In the genomic region with DNA sequence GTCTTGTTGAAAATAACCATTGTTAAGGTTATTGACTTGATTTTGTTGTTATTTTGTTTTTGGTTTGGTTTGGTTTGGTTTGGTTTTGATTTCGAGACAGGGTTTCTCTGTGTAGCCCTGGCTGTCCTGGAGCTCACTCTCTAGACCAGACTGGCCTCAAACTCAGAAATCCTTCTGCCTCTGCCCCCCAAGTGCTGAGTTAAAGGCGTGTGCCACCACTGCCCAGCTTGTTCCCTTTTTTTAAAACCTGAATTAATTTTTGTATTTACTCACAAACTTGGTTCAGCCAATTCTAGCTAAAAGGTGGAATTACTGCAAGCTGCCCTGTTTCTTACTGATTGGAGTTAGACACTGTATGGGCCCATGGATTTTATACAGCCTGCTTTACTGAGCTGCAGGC, we compare ENCODE assay signal across 9 mouse cellular contexts. TPM values are rescaled to one million over a fixed set of nuclear protein-coding genes. Genes with fewer than 3 reads are reported as not detected.
DNase-seq lines count a peak whose midpoint lies in the region; ATAC-seq lines count a peak whose summit lies in the region.
"Had no signal": no experiment of that assay in that cellular context is flagged by ENCODE, and none has a peak within 500 bp of the region (broad histone marks: within the 10 kb centered on the region; RNA-seq: fewer than 3 reads in every experiment).

No protein-coding gene starts in this region.

- H3K4me3 ChIP-seq in lung, embryonic 16.5 days (ENCODE audit: low read length): peak overlapping the region; percentile 95; the same call in 1 of the 2 replicates
- peak overlapping the region; percentile 97 for H3K4me3 ChIP-seq in embryonic facial prominence, embryonic 14.5 days (ENCODE audit: low read depth, low read length)
- peak overlapping the region; percentile 92 for H3K4me3 ChIP-seq in limb, embryonic 12.5 days (replicated peaks)
- H3K4me3 ChIP-seq in stomach, embryonic 14.5 days (ENCODE audit: low read depth, low read length): peak overlapping the region; percentile 97

- WGBS in lung, embryonic 16.5 days: 47% methylated on average over 2 of the region's 2 CpGs
- WGBS in embryonic facial prominence, embryonic 14.5 days: 35% methylated on average over 2 of the region's 2 CpGs
- WGBS in limb, embryonic 12.5 days: 51% methylated on average over 2 of the region's 2 CpGs
- WGBS in stomach, embryonic 14.5 days: 53% methylated on average over 2 of the region's 2 CpGs

- peaks cover 6% of the 10 kb centered on the region; the same call in 1 of the 2 replicates for H3K4me1 ChIP-seq in lung, embryonic 16.5 days (replicated peaks; ENCODE audit: control insufficient read depth, insufficient read depth, low read length)
- H3K4me1 ChIP-seq in embryonic facial prominence, embryonic 14.5 days (ENCODE audit: control insufficient read depth, insufficient read depth, low read length): no peaks in the 10 kb centered on the region; the same call in 1 of the 2 replicates
- H3K4me1 ChIP-seq in limb, embryonic 12.5 days (replicated peaks): peaks cover 12% of the 10 kb centered on the region
- H3K4me1 ChIP-seq in stomach, embryonic 14.5 days (ENCODE audit: control insufficient read depth, insufficient read depth, low read length): 0 out of 2 replicates have a peak, but pooled peaks cover 8% of the 10 kb centered on the region

- no peak overlapping the region for H3K9ac ChIP-seq in lung, embryonic 16.5 days (ENCODE audit: low read length)
- no peak overlapping the region for H3K9ac ChIP-seq in embryonic facial prominence, embryonic 14.5 days (ENCODE audit: low read depth, low read length)
- H3K9ac ChIP-seq in limb, embryonic 12.5 days (replicated peaks): no peak overlapping the region
- no peak overlapping the region for H3K9ac ChIP-seq in stomach, embryonic 14.5 days (replicated peaks; ENCODE audit: low read depth, low read length)

- no peaks in the 10 kb centered on the region for H3K27me3 ChIP-seq in lung, embryonic 16.5 days (ENCODE audit: control insufficient read depth, insufficient read depth, low read depth, low read length)
- no peaks in the 10 kb centered on the region for H3K27me3 ChIP-seq in embryonic facial prominence, embryonic 14.5 days (replicated peaks; ENCODE audit: control insufficient read depth, insufficient read depth, low read length)
- H3K27me3 ChIP-seq in limb, embryonic 12.5 days: no peaks in the 10 kb centered on the region
- no peaks in the 10 kb centered on the region for H3K27me3 ChIP-seq in stomach, embryonic 14.5 days (ENCODE audit: control insufficient read depth, insufficient read depth, low read length)

- H3K27ac ChIP-seq in lung, embryonic 16.5 days (ENCODE audit: low read length): no peak overlapping the region
- H3K27ac ChIP-seq in embryonic facial prominence, embryonic 14.5 days (replicated peaks; ENCODE audit: low read depth, low read length): no peak overlapping the region
- no peak overlapping the region for H3K27ac ChIP-seq in limb, embryonic 12.5 days
- no peak overlapping the region for H3K27ac ChIP-seq in stomach, embryonic 14.5 days (ENCODE audit: low read length)

- H3K36me3 ChIP-seq in lung, embryonic 16.5 days (ENCODE audit: control insufficient read depth, insufficient read depth, low read length): 0 out of 2 replicates have a peak, but pooled peaks cover 2% of the 10 kb centered on the region
- no peaks in the 10 kb centered on the region for H3K36me3 ChIP-seq in embryonic facial prominence, embryonic 14.5 days (ENCODE audit: control insufficient read depth, insufficient read depth, low read length)
- H3K36me3 ChIP-seq in limb, embryonic 12.5 days: no peaks in the 10 kb centered on the region
- H3K36me3 ChIP-seq in stomach, embryonic 14.5 days (ENCODE audit: control insufficient read depth, insufficient read depth, low read length): no peaks in the 10 kb centered on the region

- H3K9me3 ChIP-seq in lung, embryonic 16.5 days (ENCODE audit: control insufficient read depth, low read length): no peaks in the 10 kb centered on the region
- H3K9me3 ChIP-seq in embryonic facial prominence, embryonic 14.5 days (ENCODE audit: control insufficient read depth, low read length): no peaks in the 10 kb centered on the region
- no peaks in the 10 kb centered on the region; the same call in 1 of the 2 replicates for H3K9me3 ChIP-seq in limb, embryonic 12.5 days
- H3K9me3 ChIP-seq in stomach, embryonic 14.5 days (ENCODE audit: control insufficient read depth, low read depth, low read length): no peaks in the 10 kb centered on the region

- no peak for ATAC-seq in lung, embryonic 16.5 days (ENCODE audit: low read depth)
- no peak for ATAC-seq in embryonic facial prominence, embryonic 14.5 days (ENCODE audit: low read depth)
- ATAC-seq in limb, embryonic 12.5 days (ENCODE audit: insufficient number of reproducible peaks, insufficient read depth, low FRiP score, low TSS enrichment, low read depth): no peak
- no peak for ATAC-seq in stomach, embryonic 14.5 days (ENCODE audit: insufficient number of reproducible peaks, insufficient read depth, low FRiP score, low read depth)

- peak overlapping the region; percentile 66 for H3K4me2 ChIP-seq in lung, embryonic 16.5 days (ENCODE audit: low read depth, low read length)
- peak overlapping the region; percentile 66 for H3K4me2 ChIP-seq in embryonic facial prominence, embryonic 14.5 days (ENCODE audit: low read depth, low read length)
- H3K4me2 ChIP-seq in limb, embryonic 12.5 days: peak overlapping the region; percentile 75
- H3K4me2 ChIP-seq in stomach, embryonic 14.5 days (replicated peaks; ENCODE audit: low read depth, low read length): peak overlapping the region; percentile 71

- no peak for DNase-seq in lung, postnatal 25 days (ENCODE audit: low spot score)
- DNase-seq in embryonic facial prominence, embryonic 14.5 days (ENCODE audit: low spot score): no peak
- DNase-seq in ovary, postnatal 36 days (ENCODE audit: low spot score): no peak
- DNase-seq in lung, postnatal 10 days: no peak
- DNase-seq in layer of hippocampus, adult 9-11 months: no peak
- DNase-seq: kidney, adult 9 months had no signal

RNA-seq across cellular contexts. Expression of gene Ing2, which starts 1.3 kb away (rescaled TPM):
- 10.9 and 11.8 TPM in 2 replicates for polyA plus RNA-seq in lung, embryonic 16.5 days (2015; fragmentation: Nextera tagmentation; extraction: Ambion mirVana)
- 11.3 and 12.6 TPM in 2 replicates for polyA plus RNA-seq in embryonic facial prominence, embryonic 14.5 days (2014; fragmentation: Nextera tagmentation; extraction: Ambion mirVana)
- polyA plus RNA-seq in limb, embryonic 12.5 days (2016; fragmentation: Nextera tagmentation; extraction: Ambion mirVana): 15.7 and 17.8 TPM in 2 replicates
- 14.7 and 17.2 TPM in 2 replicates for polyA plus RNA-seq in stomach, embryonic 14.5 days (2014; fragmentation: Nextera tagmentation; extraction: Ambion mirVana)

RNA-seq across cellular contexts. Expression of gene Cdkn2aip, which starts 37.1 kb away (rescaled TPM):
- polyA plus RNA-seq in lung, embryonic 16.5 days (2015; fragmentation: Nextera tagmentation; extraction: Ambion mirVana): 23.4 and 26.1 TPM in 2 replicates
- polyA plus RNA-seq in embryonic facial prominence, embryonic 14.5 days (2014; fragmentation: Nextera tagmentation; extraction: Ambion mirVana): 16.5 and 21.0 TPM in 2 replicates
- polyA plus RNA-seq in limb, embryonic 12.5 days (2016; fragmentation: Nextera tagmentation; extraction: Ambion mirVana): 32.4 and 34.6 TPM in 2 replicates
- polyA plus RNA-seq in stomach, embryonic 14.5 days (2014; fragmentation: Nextera tagmentation; extraction: Ambion mirVana): 23.7 and 24.2 TPM in 2 replicates
